Mouse (Mus musculus) cerebellum, adult (tissue): ENCODE measurements around the gene Btbd19.

Experiments used
- ATAC-seq: cut with Nextera tagmentation; 2 replicates; pipeline ENCODE4 v1.9.2; 2017; ENCODE audit warnings: mild to moderate bottlenecking, moderate library complexity, mixed read lengths; ENCODE audit not compliant: insufficient number of reproducible peaks, low FRiP score, low TSS enrichment

Btbd19 gene

DNA sequence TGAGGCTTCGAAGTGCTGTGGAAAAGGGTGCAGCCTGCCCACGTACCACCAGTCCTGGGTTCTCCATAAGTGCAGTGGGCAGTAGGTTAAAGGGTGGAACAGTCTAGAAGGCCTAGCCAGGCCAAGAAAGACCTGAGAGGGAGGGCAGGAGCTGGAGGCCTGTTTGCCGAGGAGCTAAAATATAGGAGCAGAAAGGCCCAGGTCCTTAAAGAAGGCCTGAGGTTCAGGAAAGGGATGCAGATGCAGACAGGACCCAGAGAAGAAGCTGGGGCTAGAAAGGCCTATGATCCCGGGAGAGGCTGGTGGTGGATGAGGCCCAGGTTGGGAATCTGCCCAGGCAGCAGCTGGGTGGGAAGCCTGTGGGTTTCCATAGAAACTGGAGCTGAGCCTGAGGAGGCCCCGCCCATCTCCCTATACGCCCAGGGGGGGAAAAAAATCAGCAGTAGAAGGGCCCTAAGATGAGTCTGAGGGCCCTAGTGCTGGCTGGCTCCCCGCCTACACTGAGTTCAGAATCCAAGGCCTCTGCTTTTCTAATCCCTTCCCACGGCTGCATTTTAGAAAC lies at the start of gene Btbd19:
Gene Btbd19, minus strand, starts transcription at position 378 of the 562 bp plus-strand sequence.
- ATAC-seq = no peak

DNA sequence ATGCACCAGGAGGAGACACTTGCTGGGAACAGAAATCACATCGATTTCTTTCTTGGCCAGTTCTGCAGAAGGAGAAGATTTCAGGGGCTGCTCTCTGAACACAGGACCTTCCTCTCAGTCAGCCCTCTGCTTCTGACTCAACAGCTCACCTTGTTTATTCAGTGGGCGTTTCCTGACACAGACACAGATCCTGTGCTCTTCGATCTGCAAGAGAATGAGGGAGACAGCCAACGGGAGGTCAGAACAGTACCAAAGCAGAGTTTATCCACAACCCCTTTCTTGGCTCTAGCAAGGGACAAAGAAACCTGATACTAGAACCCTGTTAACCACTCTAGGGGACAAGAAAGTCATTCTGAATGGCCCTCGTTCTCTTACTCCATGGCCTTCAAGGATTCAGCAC lies 44.4 kb upstream of the Btbd19 start:
- no peak for ATAC-seq

DNA sequence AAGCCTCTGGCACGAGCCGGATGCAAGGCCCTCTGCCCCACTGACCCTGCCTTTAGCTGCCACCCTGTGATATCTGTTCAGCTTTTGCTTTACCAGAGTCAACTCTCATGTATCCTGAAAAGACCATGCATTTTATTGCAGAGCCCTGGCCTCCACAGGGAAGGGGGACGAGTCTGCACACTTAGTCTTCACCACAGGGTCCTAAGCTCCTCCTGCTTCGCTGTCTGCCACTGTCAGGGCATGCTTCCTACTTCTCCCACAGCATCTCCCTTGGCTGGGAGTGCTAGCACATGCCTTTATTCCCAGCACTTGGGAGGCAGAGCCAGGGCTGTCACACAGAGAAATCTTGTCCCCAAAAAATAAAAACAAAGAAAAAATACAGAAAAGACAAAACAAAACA lies 35.7 kb upstream of the Btbd19 start:
- ATAC-seq = no peak

DNA sequence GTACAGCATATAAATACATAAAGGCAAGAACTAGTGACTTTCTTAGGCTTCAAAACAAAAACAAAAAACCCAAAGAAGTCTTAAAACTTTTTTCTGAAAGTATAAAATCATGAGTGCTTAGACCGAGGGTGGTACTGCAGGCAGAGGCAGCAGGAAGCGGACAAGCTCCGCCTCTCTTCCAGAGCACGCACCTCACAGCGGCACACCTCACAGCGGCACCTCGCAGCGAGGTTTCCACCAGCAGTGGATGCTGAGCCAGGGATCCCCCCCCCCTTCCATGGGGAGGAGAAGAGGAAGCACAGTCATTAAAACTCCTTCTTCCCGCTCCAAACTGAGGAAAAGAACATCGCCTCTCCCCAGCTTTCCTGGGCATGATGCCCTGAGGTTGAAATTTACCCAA lies 34.1 kb upstream of the Btbd19 start:
- ATAC-seq = no peak

DNA sequence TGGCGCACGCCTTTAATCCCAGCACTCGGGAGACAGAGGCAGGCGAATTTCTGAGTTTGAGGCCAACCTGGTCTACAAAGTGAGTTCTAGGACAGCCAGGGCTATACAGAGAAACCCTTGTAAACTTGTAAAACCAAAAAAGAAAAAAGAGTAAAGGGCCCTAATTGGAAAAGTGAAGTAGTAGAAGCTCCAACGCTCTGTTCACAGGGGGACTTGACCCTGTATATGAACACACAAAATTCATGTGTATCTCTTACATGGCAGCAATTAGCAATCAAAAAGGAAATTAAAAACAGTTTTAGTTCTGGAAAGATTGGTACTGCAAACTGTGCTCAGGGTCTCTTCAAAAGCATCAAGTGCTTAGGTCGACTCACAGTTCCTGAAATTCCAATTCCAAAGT lies 30.8 kb upstream of the Btbd19 start:
- no peak for ATAC-seq

DNA sequence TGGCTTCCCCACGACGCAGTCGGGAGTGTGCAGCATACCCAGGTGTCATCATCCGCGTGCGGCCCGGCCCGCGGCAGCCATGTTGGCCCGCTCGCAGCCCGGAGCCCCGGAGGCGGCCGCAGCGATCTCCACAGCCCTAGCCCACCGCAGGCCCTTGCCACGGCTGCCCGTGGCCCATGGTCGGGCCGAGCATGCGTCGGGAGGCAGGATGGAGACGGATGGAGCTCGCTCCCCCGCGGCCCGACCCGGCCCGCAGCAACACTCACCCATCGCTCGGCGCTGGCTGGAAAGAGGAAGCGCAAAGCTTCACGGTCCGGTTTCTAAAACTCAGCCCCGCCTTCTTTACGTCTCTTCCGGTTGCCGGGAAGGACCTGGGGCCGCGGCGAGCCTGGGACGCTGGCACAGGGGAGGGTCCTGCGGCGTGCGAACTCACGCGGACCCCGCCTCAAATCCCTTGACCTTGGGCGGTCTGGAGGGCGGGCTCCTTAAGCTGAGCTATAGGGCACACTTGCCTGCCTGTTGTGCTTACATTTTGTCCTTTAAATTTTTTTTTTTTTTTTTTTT lies 30.3 kb upstream of the Btbd19 start, which contains the start of gene Rps8:
Gene Rps8, minus strand, starts transcription at position 452 of the 564 bp plus-strand sequence.
- peak; percentile 93 for ATAC-seq

DNA sequence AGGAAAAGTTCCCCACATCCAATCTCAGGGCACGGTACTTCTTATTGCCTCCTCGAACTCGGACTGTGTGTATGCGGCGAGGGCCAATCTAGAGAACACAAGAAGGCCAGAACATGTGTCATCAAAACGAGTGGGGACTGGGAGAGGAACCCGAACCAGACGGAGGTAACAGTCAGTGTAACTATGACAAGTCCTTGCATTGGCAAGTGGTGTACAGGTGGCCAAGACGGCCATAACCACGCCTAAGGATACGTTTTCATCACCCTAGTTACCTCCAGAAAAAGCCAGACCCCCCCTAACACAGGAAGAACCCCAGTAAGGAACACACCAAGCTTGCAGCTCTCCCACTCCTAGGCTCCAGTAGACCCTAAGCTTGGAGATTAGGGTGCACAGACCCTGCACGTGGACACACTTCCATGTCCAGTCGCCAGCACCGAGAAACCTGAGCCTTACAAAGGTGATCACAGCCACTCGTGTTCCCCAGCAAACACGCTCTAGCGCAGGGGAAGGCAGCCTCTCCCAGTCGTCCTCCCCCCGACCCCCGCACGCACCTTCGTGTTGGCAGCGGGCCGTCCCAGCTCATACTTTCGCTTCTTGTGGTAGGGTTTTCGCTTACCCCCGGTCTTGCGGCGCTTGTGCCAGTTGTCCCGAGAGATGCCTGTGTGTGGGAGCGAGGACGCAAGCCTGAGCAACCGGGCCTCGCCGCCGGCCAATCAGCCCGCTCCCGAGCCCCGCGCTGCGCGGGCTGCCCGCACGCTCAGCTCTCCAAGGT lies 29.7 kb upstream of the Btbd19 start:
- no peak; the same call in 1 of the 2 replicates for ATAC-seq

DNA sequence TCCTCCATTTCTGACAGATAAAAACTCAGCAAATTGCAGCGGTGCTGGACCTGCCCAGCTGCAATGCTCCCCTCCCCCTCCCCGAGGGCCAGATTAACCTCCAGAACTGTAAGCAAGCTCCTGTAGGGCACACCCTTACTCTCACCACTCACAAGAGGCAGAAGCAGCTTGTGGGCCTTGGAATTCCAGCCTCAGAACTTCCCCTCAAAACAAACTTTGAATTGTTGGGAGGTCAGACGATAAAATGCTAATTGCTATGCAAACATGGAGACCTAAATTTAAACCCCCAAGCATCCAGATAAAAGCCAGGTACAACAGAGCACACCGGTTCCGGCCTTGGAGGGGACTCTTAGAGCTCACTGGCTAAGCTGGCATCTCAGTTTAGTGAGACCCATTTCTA lies 27.2 kb upstream of the Btbd19 start:
- ATAC-seq = no peak

DNA sequence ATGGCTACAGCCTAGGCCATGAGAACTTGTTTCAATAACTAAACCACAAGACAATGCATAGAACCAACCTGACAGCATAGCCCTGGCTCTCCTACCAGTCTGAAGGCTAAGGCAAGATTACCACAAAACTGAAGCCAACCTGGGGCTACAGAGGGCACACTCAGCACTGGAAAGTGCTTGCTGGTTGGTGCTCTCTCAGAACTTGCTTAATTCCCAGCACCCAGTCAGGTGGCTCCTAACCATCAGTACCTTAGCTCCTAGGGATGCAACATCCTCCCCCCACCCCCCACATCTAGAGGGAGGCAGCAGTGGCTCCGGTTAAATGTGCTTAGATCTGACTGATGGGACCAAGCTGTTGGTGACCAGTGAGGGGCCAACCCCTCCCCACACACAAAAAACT lies 25.9 kb upstream of the Btbd19 start:
- ATAC-seq = no peak

DNA sequence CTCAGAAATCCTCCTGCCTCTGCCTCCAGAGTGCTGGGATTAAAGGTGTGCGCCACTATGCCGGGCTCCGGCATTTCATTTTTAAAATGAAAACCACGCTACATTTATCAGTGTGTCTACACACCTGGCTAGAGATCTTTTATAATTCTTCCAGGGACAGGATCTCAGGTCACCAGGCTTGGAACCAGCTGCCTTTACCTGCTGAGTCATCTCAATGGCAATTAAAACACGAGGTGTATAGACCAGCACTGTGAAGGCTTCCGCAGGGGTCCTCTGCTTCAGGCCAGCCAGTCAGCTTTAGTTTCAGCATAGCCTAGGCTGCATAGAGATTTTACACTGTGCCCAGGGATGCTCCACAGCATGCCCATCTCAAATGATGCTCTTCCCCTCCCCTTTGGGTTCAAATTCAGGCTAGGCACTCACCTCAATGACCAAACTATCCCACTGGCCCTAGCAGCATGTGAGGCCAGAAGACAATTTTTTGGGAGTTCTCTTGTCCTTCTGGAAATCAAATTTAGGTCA lies 24.7 kb upstream of the Btbd19 start:
- no peak for ATAC-seq

DNA sequence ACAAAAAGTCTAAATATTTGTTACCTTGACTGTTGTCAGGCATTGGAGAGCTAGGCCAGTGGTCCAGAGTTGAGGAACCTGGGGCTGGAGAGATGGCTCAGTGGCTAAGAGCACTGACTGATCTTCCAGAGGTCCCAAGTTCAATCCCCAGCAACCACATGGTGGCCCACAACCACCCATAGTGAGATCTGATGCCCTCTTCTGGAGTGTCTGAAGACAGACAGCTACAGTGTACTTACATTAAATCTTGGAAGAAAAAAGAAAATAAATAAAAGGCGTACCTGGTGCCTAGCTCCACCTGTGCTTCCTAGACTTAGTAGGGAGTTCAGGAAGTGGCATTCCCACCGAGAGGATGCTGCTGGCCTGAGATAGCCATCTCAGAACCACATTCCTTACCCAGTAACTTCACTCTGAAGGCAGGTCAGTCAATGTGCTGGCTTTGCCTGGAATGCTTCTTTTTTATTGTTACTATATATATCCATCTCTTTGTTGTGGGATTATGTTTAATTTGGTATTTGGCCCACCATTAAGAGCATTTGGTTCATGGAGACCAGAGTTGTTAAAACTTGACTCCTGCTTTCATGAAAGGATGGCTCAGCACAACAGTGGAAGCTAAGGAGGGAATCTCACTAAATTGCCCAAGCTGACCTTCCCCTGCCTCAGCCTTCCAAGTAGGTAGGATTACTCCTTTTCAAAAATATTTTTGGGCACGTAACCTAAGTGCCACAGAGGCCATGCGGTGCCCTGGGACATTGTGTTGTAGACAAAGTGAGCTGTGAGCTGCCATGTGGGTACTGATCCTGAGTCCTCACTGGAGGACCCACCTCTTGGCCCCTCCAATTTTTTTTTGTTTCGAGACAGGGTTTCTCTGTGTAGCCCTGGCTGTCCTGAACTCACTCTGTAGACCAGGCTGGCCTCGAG lies 24.0 kb upstream of the Btbd19 start:
- no peak for ATAC-seq

DNA sequence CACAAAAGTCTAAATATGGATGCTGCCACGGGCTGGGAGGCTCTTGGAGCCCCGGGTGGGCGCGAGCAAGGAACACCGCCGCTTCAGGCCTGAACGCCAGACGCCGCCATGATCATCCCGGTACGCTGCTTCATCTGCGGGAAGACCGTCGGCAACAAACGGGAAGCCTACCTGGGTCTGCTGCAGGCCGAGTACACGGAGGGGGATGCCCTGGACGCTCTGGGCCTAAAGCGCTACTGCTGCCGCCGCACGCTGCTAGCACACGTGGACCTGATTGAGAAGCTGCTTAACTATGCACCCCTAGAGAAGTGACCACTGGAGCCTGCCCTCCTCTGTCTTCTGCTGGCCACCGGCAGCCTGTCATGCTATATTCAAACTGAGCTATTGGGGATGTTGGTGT lies 23.3 kb upstream of the Btbd19 start:
- no peak for ATAC-seq

DNA sequence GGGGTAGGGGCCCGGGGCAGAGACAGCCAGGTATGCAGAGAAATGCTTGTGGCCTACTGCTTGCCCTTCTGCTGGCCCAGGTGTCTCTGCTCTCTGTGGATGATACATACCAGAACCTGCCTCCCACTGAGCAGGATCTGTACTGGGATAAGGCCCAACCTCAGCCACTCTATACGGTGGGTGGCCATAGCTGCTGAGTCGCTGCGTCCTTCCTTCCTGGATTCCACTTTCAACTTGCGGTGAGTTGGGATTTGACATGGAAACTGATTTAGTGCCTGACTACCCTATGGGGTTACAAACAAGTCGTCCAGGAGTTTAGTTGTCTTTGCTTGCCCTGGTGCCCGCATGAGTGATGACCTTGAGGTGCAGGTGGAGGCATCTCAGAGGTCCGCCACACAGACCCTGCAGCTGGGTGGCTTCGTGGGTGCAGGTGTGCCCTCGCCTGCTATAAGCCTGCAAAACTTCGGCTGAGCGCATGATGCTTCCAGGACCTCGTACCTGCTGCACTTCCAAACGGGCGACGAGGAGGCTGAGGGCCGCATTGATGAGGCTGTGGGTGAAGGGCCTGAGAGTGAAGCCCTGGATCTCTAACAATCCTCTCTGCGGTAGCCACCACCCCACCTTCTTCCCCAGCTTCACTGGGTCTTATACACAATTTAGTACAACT lies 22.7 kb upstream of the Btbd19 start:
- ATAC-seq = no peak

DNA sequence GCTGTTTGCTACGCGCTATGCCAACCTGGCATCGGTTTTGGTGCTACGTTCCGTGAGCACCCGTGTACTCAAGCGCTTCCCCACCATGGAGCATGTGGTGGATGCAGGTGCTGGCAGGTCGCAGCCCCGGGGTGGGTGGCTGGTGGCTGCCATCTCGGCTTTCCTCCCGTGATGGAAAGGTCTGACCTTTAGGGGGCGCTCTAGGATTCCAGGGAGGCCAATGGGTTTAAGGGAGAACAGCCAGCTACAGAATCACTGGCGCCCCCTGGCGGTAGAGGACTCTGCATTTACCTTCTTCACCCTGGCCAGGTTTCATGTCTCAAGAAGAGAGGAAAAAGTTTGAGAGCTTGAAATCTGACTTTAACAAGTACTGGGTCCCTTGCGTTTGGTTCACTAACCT lies 20.7 kb upstream of the Btbd19 start:
- ATAC-seq = peak; percentile 53; the same call in 1 of the 2 replicates

DNA sequence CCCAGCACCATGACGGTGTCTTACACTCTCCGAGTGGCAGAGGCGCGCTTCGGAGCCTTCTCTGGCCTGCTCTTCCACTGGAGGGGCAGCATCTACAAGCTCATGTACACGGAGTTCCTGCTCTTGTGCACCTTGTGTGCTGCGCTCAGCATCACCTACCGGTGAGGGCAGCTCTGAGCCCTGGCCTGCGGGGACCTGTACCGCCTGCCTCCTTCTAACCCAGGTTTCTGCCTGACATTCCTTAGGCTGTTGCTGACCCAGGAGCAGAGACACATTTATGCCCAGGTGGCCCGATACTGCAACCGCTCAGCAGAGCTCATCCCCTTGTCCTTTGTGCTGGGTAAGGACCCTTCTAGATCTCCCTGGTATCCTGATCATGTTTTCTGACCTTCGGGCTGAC lies 19.7 kb upstream of the Btbd19 start:
- no peak for ATAC-seq

DNA sequence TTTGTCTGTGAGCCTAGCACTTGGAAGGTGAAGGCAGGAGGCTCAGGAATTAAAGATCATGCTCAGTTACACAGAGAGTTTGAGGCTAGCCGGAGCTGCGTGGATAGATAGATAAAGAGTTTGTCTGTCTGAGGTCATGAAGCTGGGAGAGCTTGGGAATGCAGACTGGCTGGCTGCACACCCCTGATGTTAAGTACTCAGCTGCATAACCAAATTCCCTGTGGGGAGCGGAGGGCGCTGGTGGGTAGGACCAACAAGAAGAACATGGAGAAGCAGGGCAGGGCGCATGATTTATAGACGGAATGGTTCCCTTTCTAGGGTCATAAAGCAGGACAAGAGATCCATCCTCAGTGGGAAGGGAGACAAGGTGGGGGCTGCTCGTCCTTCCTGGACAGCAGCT lies 17.5 kb upstream of the Btbd19 start:
- ATAC-seq = no peak

DNA sequence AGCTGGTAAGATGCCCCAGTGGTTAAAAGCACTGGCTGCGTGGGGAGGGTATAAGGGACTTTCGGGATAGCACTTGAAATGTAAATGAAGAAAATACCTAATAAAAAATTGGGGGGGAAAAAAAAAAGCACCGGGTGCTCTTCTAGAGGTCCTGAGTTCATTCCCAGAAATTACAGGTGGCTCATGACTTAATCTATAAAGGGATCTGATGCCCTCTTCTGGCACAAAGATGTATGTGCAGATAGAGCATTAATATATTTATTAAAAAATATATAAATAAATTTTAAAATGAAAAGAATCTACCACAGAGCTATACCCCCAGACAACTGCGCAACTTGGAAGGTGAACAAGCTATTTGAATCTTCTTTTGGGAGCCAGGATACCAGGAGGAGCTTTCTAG lies 15.1 kb upstream of the Btbd19 start:
- no peak for ATAC-seq

DNA sequence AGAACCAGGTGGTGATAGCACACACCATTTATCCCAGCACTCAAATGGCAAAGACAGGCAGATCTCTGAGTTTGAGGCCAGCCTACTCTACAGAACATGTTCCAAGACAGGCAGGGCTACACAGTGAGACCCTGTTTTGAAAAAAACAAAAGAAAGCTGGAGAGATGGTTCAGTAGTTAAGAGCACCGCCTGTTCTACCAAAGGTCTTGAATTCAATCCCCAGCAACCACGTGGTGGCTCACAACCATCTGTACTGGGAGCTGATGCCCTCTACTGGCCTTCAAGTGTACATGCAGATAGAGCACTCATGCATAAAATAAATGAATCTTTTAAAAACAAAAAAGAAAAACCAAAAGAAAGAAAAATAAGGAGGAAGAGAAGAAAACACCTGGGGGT lies 13.7 kb upstream of the Btbd19 start:
- ATAC-seq = no peak

DNA sequence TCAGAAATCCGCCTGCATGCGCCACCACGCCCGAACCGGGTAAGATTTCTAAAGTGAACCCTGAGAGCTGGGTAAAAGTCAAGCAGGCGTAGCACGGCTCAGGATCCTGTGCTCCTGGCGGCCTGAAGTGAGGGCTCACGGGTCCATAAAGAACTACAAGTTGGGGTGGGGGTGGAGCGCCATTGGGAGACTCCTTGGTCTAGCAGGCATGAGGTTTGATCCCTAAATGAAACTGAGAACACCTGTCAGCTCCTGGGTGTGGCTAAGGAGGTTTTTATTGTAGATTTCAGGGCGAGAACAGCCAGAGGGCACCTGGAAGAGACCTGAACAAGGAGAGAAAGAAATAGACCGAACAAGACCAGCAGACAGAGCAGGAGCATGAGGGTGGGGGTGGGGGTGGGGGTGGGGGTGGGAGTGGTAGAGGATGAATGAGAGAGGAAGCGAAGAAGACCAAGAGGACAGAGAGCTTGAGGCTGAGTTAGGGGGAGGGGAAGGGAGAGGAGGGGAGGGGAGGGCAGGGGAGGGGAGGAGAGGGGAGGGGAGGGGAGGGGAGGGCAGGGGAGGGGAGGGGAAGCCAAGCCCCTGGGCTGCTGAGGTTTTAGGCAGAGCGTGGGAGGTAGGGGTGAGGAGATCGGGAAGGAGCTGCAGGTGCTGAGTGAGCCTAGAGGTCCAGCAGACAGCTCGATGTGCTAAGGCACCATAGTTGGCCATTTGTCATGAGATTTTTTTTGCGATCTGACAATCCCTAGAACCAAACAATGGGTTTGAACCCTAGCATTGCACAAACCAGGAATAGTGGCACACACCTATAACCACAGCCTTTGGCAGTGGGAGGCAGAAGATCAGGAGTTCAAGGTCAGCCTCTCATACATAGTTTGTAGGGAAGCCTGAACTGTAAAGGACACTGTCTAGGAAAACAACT lies 13.0 kb upstream of the Btbd19 start:
- no peak for ATAC-seq
